Mouse (Mus musculus) ES-E14 (cell line): ENCODE data around the gene Cacng8.

Source experiments
- HCFC1 ChIP-seq: IDR thresholded peaks from 2 replicates; pipeline ENCODE4 v1.6.1; 2012; ENCODE audit warnings: low read length, inconsistent platforms, borderline replicate concordance; ENCODE audit not compliant: insufficient read depth
- MAFK ChIP-seq: IDR thresholded peaks from 2 replicates; pipeline ENCODE4 v1.6.1; 2014; ENCODE audit warnings: mild to moderate bottlenecking, low read depth, low read length, inconsistent platforms; ENCODE audit not compliant: insufficient read depth
- ZC3H11A ChIP-seq: IDR thresholded peaks from 2 replicates; pipeline ENCODE4 v1.6.1; 2012; ENCODE audit warnings: low read depth, mild to moderate bottlenecking, inconsistent platforms, low read length, borderline replicate concordance
- ZNF384 ChIP-seq: IDR thresholded peaks from 2 replicates; pipeline ENCODE4 v1.6.1; 2012; ENCODE audit warnings: low read depth, low read length, inconsistent platforms

GRCm38 (mm10) chr7:3437941-3438340 is 47.5 kb downstream of the Cacng8 start:
- no peak for TF ChIP-seq ZC3H11A
- no peak for TF ChIP-seq MAFK
- no peak for TF ChIP-seq HCFC1
- no peak for TF ChIP-seq ZNF384
